Mouse (Mus musculus) central nervous system, embryonic 11.5 days (tissue): ENCODE data around the gene Disp3. TPM values are rescaled to one million over a fixed set of nuclear protein-coding genes. Genes with fewer than 3 reads are reported as not detected.

Experiments used
- polyA plus RNA-seq: library from polyadenylated mRNA; depleted of rRNA; stranded (reverse); fragments of >200 nt; gene quantifications from 2 replicates; pipeline ENCODE4 v1.2.3, GENCODE M21; 2012; rRNA removed

The Disp3 gene
- 3.4 and 6.2 TPM in 2 replicates for polyA plus RNA-seq

DNA sequence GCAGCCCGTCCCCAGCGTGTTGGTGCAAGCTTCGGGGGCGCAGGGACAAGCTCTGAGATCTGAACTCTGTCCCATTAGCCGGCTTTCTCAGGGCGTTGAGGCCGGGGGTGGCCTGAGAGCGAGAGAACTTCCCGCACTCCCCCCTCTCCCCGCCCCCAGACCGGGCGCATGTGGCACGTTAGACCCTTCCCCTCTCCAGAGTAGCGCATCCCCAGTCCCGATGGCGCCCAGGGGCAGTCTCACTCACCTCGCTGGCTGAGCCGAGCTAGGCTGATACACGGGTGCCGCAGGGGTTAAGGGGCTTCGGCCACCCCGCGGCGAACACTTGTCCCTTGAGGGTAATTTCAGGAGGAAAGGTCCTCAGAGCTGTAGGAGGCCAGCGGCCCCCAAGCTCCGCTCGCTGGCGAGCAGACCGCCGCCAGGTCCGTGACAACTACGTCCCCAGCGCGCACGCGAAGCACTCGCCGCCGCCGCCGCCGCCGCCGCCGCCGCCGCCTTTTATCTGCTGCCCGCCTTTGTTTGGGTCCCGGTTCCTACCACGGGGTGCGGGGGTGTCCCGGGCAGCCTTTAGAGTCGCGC lies at the start of gene Disp3:
Gene Disp3 (minus strand): TSS at position 490 of the 579 bp plus-strand sequence.

Other genes starting within 250 kb of the Disp3 start
- gene Clcn6, start 249.1 kb downstream of the Disp3 start, polyA plus RNA-seq = 35.8 and 36.3 TPM in 2 replicates
- gene Mthfr, start 248.9 kb downstream of the Disp3 start, polyA plus RNA-seq = 33.7 and 39.2 TPM in 2 replicates
- 7.1 and 7.5 TPM in 2 replicates for gene Agtrap, start 199.9 kb downstream of the Disp3 start, polyA plus RNA-seq
- 50.8 and 72.6 TPM in 2 replicates for gene Mad2l2, start 157.6 kb downstream of the Disp3 start, polyA plus RNA-seq
- gene Draxin, start 157.3 kb downstream of the Disp3 start, polyA plus RNA-seq = 19.9 and 21.7 TPM in 2 replicates
- 14.1 and 14.8 TPM in 2 replicates for gene Fbxo6, start 135.8 kb downstream of the Disp3 start, polyA plus RNA-seq
- 57.4 and 59.1 TPM in 2 replicates for gene Fbxo44, start 127.5 kb downstream of the Disp3 start, polyA plus RNA-seq
- gene Fbxo2, start 127.3 kb downstream of the Disp3 start, polyA plus RNA-seq = 1.5 and 2.7 TPM in 2 replicates
- 7.3 and 13.5 TPM in 2 replicates for gene Ubiad1, start 156.8 kb upstream of the Disp3 start, polyA plus RNA-seq
- 23.6 and 26.5 TPM in 2 replicates for gene Mtor, start 160.6 kb upstream of the Disp3 start, polyA plus RNA-seq
- 0.08 and 0.30 TPM in 2 replicates for gene Angptl7, start 212.5 kb upstream of the Disp3 start, polyA plus RNA-seq